Mouse (Mus musculus) megakaryocyte, embryonic 14.5 days (primary cell): ENCODE measurements around the gene Il17rc.

Source experiments
- FLI1 ChIP-seq: IDR thresholded peaks from 2 replicates; pipeline ENCODE4 v1.6.1; 2012; ENCODE audit warnings: low read length, inconsistent platforms, mixed read lengths
- GATA1 ChIP-seq: IDR thresholded peaks from 3 replicates; pipeline ENCODE4 v1.6.1; 2012; ENCODE audit warnings: mixed read lengths, low read length, inconsistent platforms, borderline replicate concordance

- TF ChIP-seq FLI1 (peak; percentile 89; the same call in 1 of the 2 replicates), GATA1 (no peak)
These were observed 60.0 kb downstream of the Il17rc start, which contains the start of the genes Emc3 and Fancd2 for GRCm38 (mm10) chr6:113530932-113531839.
